Mouse (Mus musculus): ENCODE measurements at regions not wholly inside any gene's neighbourhood (a gene's known extent, or its start where the extent isn't known, plus 50 kb on each side); places are given as distances from the start of the nearest gene placed in this dataset.
"Not testable (repeated sequence)": the region's sequence is repeated elsewhere in the genome, so short reads cannot be mapped to it uniquely, and the experiment has no call there.

GRCm38 (mm10) chr10:85731163-85731562 is 98.1 kb upstream of the Pwp1 start:
- not testable (repeated sequence) for DNase-seq

GRCm38 (mm10) chr10:85731796-85732388 is 97.4 kb upstream of the Pwp1 start:
- DNase-seq = peak in 1 of 2 experiments; percentile 39

GRCm38 (mm10) chr10:85737796-85738195 is 91.5 kb upstream of the Pwp1 start:
- no peak for DNase-seq

- DNase-seq = no peak
These were observed 90.3 kb upstream of the Pwp1 start for GRCm38 (mm10) chr10:85739008-85739407.

GRCm38 (mm10) chr10:85739565-85739964 is 89.7 kb upstream of the Pwp1 start:
- DNase-seq = not testable (repeated sequence)

- no peak for DNase-seq
These were observed 87.3 kb upstream of the Pwp1 start for GRCm38 (mm10) chr10:85741972-85742371.

GRCm38 (mm10) chr10:85745390-85745789 is 83.9 kb upstream of the Pwp1 start:
- not testable (repeated sequence) for DNase-seq

GRCm38 (mm10) chr10:85745818-85746217 is 83.5 kb upstream of the Pwp1 start:
- DNase-seq = not testable (repeated sequence)

GRCm38 (mm10) chr10:85749549-85749948 is 79.7 kb upstream of the Pwp1 start:
- DNase-seq = not testable (repeated sequence)

- no peak for DNase-seq
These were observed 54.3 kb upstream of the Pwp1 start for GRCm38 (mm10) chr10:85775035-85775434.
